Mouse (Mus musculus): Measurements from ENCODE around the gene Osbp. TPM values are rescaled to one million over a fixed set of nuclear protein-coding genes. Genes with fewer than 3 reads are reported as not detected.
"Not testable (repeated sequence)": the region's sequence is repeated elsewhere in the genome, so short reads cannot be mapped to it uniquely, and the experiment has no call there.

Osbp gene
- polyA plus RNA-seq, 1 experiment from 2014 or later = 7.5 TPM

- Histone ChIP-seq H3K4me2 (no peak overlapping the region), H3K36me3 (ENCODE audit: insufficient read depth) (peaks cover 49% of the 10 kb centered on the region), H3K27me3 (ENCODE audit: insufficient read depth, low read length) (no peaks in the 10 kb centered on the region), H3K4me1 (ENCODE audit: insufficient read depth) (peaks cover 6% of the 10 kb centered on the region; the same call in 1 of the 2 replicates), H3K4me3 (ENCODE audit: low read depth, low read length) (no peak overlapping the region), H3K9me3 (ENCODE audit: low read depth, low read length) (no peaks in the 10 kb centered on the region), H3K9ac (no peak overlapping the region), H3K27ac (ENCODE audit: low read depth) (no peak overlapping the region)
- DNase-seq (no peak), ATAC-seq (ENCODE audit: insufficient read depth) (no peak)
- TF ChIP-seq CTCF (IDR thresholded peaks at IDR 0.05; ENCODE audit: low read depth) = no peak
- WGBS = 81% methylated on average over 9 of the region's 9 CpGs
Measured at GRCm38 (mm10) chr19:11969155-11970050, 3.7 kb downstream of the Osbp start.

- H3K9me3 ChIP-seq (ENCODE audit: low read depth, low read length) = no peaks in the 10 kb centered on the region
- 0 out of 2 replicates have a peak, but pooled peaks have one; percentile 47 for ATAC-seq (ENCODE audit: insufficient read depth)
- H3K27ac ChIP-seq (ENCODE audit: low read depth) = no peak overlapping the region
- no peak overlapping the region for H3K4me3 ChIP-seq (ENCODE audit: low read depth, low read length)
- no peak for DNase-seq
- TF ChIP-seq CTCF (IDR thresholded peaks at IDR 0.05; ENCODE audit: low read depth) = no peak
- WGBS = 86% methylated on average over 13 of the region's 13 CpGs
- H3K36me3 ChIP-seq (ENCODE audit: insufficient read depth) = peaks cover 85% of the 10 kb centered on the region
- no peak overlapping the region for H3K9ac ChIP-seq
- H3K27me3 ChIP-seq (ENCODE audit: insufficient read depth, low read length) = no peaks in the 10 kb centered on the region
- no peak overlapping the region for H3K4me2 ChIP-seq
- H3K4me1 ChIP-seq (ENCODE audit: insufficient read depth) = no peaks in the 10 kb centered on the region
Measured at GRCm38 (mm10) chr19:11973511-11974222, 7.9 kb downstream of the Osbp start.

DNA sequence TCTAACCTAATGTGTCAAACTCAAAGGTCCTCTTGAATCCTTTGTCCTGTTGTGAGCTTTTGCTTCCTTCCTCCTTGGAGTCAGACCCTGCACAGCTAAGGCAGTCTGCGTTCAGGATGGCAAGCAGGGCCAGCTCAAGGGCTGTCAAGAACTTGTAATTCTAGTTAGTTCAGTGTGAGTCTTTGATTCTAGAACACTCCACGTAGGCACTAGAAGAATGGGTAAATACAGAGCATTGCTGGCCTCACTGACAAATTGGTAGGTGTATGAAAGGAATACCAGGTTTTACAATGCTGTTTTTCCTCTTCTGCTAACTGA lies 8.4 kb downstream of the Osbp start:
- peak; percentile 40 for DNase-seq
- Histone ChIP-seq H3K36me3 (ENCODE audit: insufficient read depth) (peaks cover 88% of the 10 kb centered on the region), H3K4me1 (ENCODE audit: insufficient read depth) (no peaks in the 10 kb centered on the region), H3K4me3 (ENCODE audit: low read depth, low read length) (no peak overlapping the region), H3K9ac (no peak overlapping the region), H3K4me2 (no peak overlapping the region), H3K27me3 (ENCODE audit: insufficient read depth, low read length) (no peaks in the 10 kb centered on the region), H3K9me3 (ENCODE audit: low read depth, low read length) (no peaks in the 10 kb centered on the region), H3K27ac (ENCODE audit: low read depth) (no peak overlapping the region)
- peak; percentile 73 for ATAC-seq (ENCODE audit: insufficient read depth)
- TF ChIP-seq CTCF (IDR thresholded peaks at IDR 0.05; ENCODE audit: low read depth) = no peak
- 67% methylated on average over 2 of the region's 2 CpGs for WGBS

DNA sequence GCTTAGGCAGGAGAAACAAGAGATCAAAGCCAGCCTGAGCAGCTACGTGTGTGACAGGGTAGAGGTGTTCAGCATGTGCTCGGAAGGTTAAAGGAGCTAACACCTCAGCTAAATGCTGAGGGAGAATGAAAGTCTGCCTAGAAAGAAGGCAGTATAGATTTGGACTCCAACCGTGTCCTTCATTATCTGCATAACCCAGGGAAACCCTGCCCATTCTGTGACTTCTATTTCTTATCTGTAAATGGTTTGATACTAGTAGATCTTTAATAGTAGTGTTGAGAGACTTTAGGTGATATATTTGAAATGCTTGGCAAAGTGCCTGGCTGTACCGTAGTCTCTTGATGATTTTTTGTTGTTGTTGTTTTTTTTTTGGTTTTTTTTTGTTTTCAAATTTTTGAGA lies 9.9 kb downstream of the Osbp start:
- H3K4me2 ChIP-seq = no peak overlapping the region
- peaks cover 98% of the 10 kb centered on the region for H3K36me3 ChIP-seq (ENCODE audit: insufficient read depth)
- no peaks in the 10 kb centered on the region for H3K4me1 ChIP-seq (ENCODE audit: insufficient read depth)

DNA sequence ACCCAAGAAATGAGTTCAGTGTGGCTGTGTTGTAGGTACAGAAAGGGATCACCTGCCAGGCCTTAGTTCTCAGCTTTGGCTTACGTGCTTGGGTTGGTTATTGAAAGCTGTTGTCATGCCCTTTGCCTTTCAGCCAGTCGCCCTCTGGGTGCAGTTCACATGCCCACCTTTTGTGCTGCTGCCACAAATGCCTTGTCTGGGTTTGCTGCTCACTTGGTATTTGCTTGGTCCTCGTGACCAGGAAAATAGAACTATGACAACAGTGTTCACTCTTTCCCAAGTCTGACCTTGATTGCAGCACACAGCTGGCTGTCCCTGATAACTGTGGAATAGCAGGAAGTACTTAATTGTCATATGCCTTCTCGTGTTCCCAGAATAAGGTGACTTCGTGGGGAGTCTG lies 11.6 kb downstream of the Osbp start:
- no peak for DNase-seq
- H3K4me3 ChIP-seq (ENCODE audit: low read depth, low read length) = no peak overlapping the region
- TF ChIP-seq CTCF (IDR thresholded peaks at IDR 0.05; ENCODE audit: low read depth) = no peak
- H3K27me3 ChIP-seq (ENCODE audit: insufficient read depth, low read length) = no peaks in the 10 kb centered on the region
- no peak overlapping the region for H3K27ac ChIP-seq (ENCODE audit: low read depth)
- WGBS = 87% methylated on average over 5 of the region's 5 CpGs
- H3K36me3 ChIP-seq (ENCODE audit: insufficient read depth) = peaks cover 96% of the 10 kb centered on the region
- no peaks in the 10 kb centered on the region for H3K4me1 ChIP-seq (ENCODE audit: insufficient read depth)
- no peaks in the 10 kb centered on the region for H3K9me3 ChIP-seq (ENCODE audit: low read depth, low read length)
- no peak overlapping the region for H3K4me2 ChIP-seq
- no peak overlapping the region for H3K9ac ChIP-seq
- no peak for ATAC-seq (ENCODE audit: insufficient read depth)

More for the DNA sequence above, 9.9 kb downstream of the Osbp start:
- no peak for DNase-seq
- Histone ChIP-seq H3K4me3 (ENCODE audit: low read depth, low read length) (no peak overlapping the region), H3K9ac (no peak overlapping the region), H3K27ac (ENCODE audit: low read depth) (no peak overlapping the region), H3K9me3 (ENCODE audit: low read depth, low read length) (no peaks in the 10 kb centered on the region), H3K27me3 (ENCODE audit: insufficient read depth, low read length) (no peaks in the 10 kb centered on the region)
- 78% methylated on average over 4 of the region's 4 CpGs for WGBS
- TF ChIP-seq CTCF (IDR thresholded peaks at IDR 0.05; ENCODE audit: low read depth) = no peak
- no peak for ATAC-seq (ENCODE audit: insufficient read depth)

DNA sequence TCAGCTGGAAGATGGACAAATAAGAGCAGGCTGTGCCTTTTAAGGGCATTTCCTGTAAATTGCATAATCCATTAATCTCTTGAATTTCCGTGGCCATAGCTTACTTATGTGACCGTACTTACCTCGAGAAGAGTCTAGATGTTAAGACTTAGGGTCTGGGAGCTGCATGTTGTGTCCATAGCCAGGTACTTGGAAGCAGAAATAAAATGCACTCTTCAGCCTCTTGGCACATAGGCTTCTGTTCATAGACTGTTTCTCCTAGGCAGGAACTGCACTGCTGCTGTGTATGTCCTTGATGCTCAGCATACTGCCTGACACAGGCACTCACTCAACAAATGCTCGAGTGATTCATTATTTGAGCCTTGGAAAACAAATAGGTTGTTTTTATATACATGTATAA lies 14.7 kb downstream of the Osbp start:
- Histone ChIP-seq H3K36me3 (ENCODE audit: insufficient read depth) (peaks cover 92% of the 10 kb centered on the region), H3K27ac (ENCODE audit: low read depth) (no peak overlapping the region), H3K4me1 (ENCODE audit: insufficient read depth) (no peaks in the 10 kb centered on the region), H3K9me3 (ENCODE audit: low read depth, low read length) (no peaks in the 10 kb centered on the region), H3K4me3 (ENCODE audit: low read depth, low read length) (no peak overlapping the region), H3K9ac (no peak overlapping the region), H3K27me3 (ENCODE audit: insufficient read depth, low read length) (no peaks in the 10 kb centered on the region), H3K4me2 (no peak overlapping the region)
- 80% methylated on average over 4 of the region's 4 CpGs for WGBS
- TF ChIP-seq CTCF (IDR thresholded peaks at IDR 0.05; ENCODE audit: low read depth) = no peak
- no peak for DNase-seq
- ATAC-seq (ENCODE audit: insufficient read depth) = no peak

- not testable (repeated sequence) for H3K27me3 ChIP-seq (ENCODE audit: insufficient read depth, low read length); H3K9ac ChIP-seq; DNase-seq; ATAC-seq (ENCODE audit: insufficient read depth); H3K27ac ChIP-seq (ENCODE audit: low read depth); H3K4me3 ChIP-seq (ENCODE audit: low read depth, low read length); H3K4me1 ChIP-seq (ENCODE audit: insufficient read depth); H3K4me2 ChIP-seq; H3K9me3 ChIP-seq (ENCODE audit: low read depth, low read length)
- H3K36me3 ChIP-seq (ENCODE audit: insufficient read depth) = peaks cover 91% of the 10 kb centered on the region
- 78% methylated on average over 5 of the region's 5 CpGs for WGBS
Measured at GRCm38 (mm10) chr19:11984614-11985013, 18.9 kb downstream of the Osbp start.

Data from lung, embryonic 14.5 days (tissue).